Mouse (Mus musculus): ENCODE results near the gene Lamc1.

- no peak for TF ChIP-seq CTCF (IDR thresholded peaks at IDR 0.05)
- no peak for TF ChIP-seq EP300 (IDR thresholded peaks at IDR 0.05)
Measured at GRCm38 (mm10) chr1:153292202-153292601, 40.4 kb downstream of the Lamc1 start.
